Mouse (Mus musculus): ENCODE measurements around the gene Dip2b.
A peak's percentile ranks its signal among the peaks of the same experiment; 100 is the strongest.

Gene Dip2b

DNA sequence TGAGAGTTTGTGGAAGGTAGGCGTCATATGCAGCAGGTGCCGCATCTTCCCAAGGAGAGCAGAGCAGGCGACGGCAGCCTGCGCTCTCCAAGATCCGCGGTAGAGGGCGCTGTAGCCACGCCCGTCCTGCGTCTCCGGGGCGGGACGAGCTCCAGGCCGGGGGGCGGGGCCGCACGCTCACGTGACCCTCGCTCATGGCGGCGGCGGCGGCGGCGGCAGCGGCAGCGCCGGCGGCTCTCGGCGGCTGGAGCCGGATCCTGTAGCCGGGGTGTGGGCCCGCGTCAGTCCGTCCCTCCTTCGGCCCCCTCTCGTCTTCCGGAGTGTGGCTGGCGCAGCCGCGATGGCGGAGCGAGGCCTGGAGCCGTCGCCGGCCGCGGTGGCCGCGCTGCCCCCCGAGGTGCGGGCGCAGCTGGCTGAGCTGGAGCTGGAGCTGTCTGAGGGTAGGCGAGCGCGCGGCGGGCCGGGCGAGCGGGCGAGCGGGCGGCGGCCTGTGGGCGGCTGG, at the start of gene Dip2b:
Dip2b (plus strand) TSS at position 195 of the 502 bp plus-strand sequence.
- peak; percentile 95 for DNase-seq

DNA sequence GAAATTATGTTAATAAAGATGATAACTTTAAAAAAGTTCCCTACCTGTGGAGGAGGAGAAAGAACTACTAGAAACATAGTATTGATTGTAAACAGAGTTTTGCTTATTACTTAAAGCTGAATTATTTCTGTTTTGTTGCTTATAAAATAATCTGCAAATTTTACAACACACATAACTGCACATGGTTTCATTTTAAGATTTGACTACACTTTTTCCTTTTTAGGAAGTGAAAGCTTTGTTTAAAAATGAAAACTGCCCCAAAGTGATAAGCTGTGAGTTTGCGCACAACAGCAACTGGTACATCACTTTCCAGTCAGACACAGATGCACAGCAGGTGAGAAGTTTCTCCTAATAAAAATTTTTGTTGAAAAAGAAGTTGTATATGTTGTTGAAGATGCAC, 45.4 kb upstream of the Dip2b start:
- DNase-seq: no peak

DNA sequence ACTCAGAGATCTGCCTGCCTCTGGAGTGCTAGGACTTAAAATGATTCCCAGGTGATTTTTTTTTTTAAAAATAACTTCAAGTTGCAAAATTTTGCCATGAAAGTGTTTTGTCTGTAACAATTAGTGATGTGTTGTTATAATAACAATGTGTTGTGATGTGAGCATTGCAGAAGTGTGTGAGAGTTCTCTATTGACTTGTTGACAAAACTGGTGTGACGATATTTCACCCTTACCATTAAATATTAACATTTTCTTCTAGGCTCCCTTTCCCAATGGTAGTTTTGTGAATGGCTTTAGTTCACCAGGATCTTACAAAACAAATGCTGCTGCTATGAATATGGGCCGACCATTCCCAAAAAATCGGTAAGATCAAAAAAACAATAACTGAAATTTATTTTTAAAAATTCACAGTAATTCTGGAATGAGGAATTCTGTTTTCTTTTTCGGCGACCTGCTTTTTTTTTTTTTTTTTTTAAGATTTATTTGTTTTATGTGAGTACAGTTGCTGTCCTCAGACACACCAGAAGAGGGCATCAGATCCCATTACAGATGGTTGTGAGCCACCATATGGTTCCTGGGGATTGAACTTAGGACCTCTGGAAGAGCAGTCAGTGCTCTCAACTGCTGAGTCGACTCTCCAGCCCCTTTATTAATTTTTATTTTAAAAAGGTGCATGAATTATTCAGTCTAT, 41.2 kb upstream of the Dip2b start:
- DNase-seq: no peak

DNA sequence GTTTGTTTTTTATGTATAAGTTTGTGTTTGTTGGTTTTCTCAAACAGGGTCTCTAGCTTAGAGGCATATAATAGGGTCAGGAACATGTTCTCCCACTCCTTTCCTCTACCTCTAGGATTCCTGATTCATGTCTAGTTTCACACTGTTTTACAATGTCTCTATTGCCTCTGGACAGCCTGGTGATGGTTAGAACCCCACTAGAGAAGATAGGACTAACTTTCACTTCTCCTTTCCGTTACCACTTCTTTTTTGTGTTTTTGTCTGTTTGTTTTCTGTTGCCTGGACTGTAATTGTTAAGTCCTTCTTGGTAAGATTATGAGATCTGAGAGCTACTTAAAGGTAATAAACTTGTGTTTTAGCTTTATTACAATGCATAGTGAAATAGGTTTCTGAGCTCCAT, 39.1 kb upstream of the Dip2b start:
- DNase-seq: no peak

DNA sequence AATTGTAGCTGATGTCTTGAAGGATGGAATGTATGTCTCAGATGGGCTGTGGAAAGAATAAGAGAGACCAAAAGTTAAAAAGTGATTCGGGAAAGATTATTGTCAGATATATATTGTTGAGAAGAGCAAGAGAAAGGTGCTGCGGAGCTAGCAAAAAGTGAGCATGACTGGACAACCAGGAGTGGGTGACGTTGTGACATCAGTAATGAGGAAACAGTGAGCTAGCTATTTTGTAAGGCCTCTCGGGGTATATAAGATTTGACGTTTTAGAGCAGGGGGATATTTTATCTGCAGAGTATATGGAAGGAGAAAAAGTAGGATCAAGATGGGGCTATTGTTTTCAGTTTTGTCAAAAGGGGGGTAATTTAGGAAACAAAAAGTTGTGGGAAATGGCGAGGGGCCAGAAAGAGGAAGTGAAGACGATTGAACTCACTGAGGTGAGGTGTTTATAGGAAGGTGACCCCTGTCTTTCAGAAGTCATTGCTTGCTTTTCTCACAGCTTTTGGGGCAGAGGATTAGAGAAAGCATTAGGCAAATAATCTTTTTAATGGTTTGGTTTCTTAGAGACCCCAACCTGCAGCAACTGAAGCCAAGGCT, 33.7 kb upstream of the Dip2b start:
- DNase-seq: no peak

DNA sequence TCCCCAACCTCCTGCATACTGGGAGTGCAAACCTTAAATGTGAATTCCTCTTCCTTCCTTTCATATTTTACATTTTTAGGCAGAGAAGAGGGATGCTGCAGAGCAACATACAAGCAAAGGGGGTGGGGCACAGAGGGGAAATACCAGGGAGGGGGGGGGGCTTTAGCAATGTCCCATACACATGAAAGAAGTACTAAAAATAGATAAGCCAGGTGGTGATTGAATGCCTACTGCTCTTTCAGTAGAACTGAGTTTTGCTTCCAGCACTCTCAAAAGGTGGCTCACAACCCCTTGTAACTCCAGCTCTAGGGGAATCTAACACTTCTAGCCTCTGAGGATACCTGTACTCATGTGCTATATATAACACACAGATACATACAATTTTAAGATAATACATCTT, 32.3 kb upstream of the Dip2b start:
- DNase-seq: no peak

DNA sequence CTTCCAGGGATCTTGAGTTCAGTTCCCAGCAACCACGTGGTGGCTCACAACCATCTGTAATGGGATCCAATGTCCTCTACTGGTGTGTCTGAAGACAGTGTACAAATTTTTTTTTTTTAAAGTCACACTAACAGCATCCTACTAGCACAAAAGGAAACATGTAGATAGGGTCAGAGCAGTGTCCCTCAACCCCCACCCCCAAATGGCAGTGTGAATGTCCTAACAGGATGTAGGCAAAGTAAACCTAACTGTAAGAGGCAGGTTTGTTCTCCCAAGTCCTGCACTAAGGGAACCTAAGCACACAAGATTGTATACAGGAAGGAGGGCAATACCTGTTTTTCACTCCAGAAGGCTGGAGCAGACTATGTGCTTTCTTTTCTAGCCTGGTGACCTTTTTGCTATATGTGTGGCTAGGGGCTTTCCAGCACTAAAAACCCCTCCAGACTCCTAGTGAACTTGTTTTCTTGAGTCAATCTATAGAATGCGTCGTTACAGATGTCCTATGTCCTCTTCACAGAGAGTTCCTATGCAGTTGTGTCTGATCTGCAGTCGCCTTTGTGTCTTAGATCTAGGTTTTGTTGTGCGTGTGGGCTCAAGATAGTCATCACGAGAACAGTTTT, 20.1 kb upstream of the Dip2b start:
- DNase-seq: no peak

DNA sequence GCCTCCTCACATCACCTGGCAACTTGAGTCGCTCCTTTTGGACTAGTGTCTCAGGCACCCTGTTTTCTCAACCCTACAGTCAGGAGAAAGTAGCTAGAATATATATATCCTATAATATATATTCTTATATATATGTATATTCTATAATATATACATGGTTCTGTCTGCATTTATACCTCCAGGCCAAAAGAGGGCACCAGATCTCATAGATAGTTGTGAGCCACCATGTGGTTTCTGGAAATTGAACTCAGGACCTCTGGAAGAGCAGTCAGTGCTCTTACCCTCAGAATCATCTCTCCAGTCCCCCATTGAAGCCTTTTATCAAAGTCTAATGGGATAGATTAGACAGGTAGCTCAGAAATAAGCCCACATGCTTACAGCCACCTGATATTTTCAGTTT, 17.3 kb upstream of the Dip2b start:
- no peak for DNase-seq

DNA sequence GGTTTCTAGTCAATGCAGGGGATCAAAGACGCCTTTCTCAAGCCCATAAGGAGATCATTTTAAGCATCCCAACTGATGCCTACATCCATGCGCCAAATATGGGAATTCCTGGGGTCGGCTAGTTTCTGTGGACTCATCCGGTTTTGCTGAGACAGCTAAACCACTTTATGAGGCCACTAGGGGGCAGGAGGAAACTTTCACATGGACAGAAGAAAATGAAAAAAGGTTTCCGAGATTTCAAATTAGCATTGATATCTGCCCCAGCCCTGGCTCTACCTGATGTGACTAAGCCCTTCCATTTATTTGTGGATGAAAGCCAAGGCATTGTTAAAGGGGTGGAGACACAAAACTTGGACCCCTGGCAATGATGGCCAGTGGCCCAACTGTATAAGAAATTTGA, 15.5 kb upstream of the Dip2b start:
- peak; percentile 79 for DNase-seq

DNA sequence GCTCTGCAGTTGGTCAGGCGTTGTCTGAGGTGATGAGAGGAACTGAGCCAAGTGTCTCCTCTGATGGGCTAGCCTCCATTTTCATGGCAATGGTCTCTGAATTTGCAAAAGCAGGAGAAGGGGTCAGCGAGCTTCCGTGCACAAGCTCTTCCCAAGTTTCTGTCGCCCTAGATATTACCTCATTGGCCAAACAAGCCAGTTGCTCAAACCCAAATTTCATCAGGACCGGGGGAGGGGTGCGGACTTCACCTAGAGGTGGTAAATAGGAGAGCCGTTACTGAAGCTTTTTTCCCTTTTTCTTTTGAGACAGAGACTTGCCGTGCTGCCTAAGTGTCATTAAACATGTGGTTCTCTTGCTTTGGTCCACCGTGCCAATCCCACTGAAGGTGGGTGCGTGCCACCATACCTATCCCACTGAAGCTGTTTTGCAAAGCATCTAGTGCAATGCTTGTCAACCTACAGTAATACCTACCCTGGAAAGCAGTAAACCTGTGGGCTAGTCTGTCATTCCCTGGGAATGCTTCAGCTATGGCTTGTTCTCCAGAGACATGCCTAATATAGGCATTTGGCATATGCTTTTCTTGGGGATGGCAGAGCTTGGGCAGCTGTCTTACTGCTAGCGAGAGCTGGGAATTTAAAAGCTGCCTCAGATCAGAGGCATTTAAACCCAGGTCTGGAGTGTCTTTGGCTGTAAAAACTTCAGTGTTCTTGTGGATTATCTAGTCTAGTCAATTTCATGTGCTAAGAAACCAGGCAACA, 13.2 kb upstream of the Dip2b start:
- no peak for DNase-seq

DNA sequence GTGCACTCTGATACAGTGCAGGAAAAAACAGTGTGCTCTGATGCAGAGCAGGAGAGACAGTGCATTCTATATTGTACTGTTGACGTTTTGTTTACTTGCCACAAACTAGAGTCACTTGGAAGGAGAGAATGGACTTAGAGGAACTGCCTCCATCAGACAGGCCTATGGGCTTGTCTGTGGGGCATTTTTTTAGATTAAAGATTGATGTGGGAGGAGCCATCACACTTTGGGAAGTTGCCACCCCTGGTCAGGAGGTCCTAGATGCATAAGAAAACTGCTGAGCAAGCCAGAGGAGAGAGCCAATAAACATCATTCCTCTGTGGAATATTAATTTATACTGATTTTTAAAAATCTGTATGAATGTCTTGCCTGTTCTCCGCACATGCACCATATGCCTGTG, 10.3 kb upstream of the Dip2b start:
- no peak for DNase-seq

DNA sequence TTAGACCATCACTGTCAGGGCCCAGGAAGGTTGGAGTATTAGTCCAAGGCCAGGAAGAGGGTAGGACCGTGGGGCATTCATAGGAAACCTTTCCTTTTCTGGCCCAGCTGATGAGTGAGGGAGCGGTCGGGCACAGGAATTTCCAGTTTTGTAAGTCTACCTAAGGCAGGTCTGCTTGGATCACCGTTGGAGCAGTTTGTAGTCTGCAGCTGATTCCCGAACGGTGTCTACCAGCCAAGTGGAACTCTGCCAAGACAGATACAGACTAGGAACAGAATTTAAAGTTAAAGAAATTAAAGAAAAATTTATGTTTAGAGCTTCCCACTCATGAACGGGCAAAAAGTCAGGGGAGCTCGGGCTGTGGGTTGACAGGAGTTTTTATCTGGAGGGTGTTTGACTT, 9.0 kb upstream of the Dip2b start:
- DNase-seq: no peak

DNA sequence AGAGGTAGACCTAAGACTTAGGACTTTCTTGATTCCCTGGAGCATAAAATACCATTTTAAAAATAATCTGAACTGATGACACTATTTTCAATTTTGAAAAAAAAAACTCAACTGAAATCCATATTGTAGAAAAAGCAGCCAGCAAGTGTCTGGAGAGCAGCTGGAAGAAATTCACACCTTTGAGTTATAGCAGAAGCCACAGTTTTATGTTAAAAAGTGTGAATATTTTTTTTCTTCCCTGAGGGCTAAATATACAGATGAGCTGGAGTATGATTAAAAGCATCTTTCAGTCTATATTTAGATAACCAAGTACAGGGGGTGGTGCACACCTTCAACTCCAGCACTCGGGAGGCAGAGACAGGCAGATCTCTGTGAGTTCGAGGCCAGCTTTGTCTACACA, 8.6 kb upstream of the Dip2b start:
- DNase-seq: no peak

DNA sequence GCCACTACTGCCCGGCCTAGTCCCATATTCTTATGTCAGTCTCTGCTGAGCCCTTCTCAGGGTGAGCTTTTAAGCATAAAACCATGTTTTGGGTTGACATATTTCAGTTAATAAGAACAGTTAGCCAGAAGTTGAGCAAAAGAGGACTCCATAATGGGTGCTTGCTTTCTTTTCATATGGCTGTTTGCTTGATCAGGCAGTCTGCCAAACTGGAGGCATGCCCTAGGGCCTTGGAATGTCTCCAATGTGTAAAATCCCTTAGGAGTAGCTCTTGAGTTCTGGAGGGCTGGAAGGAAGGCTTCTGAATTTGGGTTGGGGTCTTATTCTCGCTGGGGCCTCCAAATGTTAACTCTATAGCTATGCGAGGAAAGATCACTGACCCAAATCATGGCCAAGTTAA, 5.9 kb upstream of the Dip2b start:
- DNase-seq: no peak

DNA sequence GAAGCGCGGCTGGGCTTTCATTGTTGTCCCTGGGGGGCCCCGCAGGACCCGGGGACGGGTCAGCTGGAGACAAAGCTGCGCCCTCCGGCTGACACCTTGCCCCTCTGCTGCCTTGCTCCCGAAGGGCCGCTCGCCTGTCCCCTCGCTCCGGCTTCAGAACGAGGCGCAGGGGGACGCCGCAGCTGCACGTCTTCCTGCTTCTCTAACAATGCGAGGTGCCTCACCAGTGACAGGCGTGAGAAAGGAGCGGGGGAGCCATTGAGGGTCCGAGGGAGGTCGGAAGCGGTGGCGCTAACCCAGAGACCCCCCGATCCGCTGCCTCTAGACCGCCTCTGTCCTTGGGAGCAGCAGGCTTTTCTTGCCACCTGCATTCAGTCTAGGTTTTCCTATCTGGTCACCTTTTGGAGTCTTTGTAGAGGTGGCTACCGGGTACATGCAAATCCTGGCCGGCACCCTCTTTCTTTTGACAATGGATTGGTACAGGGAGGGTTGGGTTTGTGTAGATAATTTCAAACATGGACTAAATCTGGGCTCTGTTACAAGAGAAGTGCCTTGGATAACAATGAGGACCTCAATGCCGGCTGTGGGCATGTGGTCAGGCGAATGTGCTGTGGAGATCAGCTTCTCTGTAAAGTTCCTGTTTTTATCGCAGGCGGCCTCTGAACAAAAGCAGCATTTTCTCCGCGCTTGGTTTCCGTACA, 687 bp downstream of the Dip2b start:
- DNase-seq: peak; percentile 83

DNA sequence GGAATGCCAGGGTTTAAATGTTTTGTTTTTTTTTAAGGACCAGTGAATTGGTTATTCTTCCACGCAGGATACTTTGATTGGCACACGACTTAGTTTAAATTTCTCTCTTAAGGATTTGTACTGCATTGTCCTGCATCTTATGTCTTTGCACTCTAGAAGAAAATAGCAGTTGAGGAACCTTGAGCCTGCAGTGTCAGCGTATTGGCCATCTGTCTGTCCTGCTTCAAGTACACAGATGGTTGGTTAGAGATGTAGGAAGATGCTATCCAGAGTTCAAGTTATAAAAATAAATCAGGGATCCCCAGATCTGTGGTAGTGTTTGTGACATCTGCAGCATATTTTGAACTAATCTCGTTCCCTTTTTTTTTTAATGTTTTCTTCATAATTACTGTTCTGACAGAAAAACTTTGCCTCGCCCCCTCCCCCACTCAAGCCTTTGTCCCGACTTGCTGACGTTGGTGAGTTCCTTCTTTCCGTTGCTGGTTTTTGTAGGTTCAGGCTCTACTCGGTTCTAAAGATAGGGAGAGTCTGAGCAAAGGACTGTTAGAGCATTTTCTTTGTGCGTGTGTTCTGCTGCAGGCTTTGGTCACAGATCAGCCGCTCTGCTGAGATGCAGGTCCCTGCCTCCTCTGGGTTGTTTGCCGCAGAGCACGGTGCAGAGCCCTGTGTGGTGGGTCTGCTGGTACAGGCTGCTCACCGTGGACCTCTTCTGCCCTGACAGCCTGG, 2.2 kb downstream of the Dip2b start:
- DNase-seq: no peak

DNA sequence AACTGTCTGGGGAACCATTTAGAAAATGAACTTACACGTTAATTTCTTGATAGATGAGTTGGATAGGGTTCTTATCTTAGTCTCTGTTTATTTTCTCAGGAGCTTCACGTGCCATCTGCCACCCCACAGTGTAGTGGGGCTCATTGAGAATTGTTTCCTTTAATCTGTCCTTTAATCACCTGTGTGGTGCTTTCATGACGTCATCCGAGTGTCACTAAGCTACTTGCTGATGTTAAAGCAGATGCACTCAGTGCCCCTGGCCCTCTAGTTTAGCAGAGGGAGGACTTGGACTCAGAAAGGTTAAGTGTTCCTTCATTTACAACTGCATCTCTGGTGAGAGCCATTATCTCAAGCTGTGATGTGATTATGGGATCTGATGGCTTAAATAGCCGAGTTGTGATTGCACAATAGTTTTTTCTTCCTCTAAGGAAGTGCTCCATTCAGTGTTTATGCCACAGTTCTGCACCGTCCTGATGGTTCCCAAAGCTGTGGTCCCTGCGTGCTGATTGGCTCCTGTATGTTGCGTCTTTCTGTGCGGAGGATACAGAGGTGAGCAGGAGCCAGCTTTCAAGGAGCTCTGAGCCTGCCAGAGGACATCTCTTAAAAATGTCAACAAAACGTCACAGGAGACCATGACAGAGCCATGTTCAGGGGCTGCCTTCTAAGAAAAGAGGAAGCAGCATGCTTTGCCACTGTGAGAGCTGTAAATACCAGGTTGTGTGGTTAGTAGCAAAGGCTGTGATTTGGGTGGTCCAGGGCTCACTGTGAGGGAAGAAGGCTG, 3.0 kb downstream of the Dip2b start:
- DNase-seq: peak; percentile 64

DNA sequence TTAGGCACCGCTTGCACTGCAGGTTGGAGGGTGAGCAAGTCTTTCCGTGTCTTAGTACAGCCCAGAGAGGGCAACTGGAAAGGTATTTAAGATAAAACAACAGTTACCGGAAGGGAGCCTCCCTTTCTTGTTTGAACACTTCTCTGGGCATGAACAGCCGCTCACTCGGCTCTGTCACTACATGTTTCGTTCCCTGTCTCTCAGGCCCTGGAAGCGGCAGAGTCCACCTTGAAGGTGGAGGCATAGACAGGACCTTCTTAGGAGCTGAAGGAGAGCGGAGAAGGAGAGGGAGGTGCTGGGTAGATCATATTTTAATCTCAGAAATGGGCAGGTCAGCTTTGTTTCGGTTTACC, 3.6 kb downstream of the Dip2b start:
- no peak for DNase-seq

DNA sequence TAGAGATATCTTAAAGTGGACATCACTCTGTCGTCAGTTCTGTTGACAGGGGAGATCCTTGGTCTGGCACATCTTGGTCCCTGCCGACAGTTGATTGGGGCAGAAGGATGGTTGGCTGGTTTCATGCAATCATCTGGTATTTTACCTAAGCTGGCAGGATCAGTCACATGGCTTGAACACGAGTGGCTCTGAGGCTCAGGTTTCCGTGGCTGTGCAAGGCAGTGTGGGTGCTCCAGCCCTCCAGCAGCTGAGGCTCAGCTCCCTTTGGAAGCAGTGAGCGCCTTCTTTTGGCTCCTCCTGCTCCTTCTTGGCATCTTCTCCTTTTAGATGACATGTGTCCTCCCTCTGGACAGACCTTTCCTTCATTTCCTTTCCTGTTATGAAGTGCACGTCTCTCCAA, 7.1 kb downstream of the Dip2b start:
- DNase-seq: peak; percentile 26

DNA sequence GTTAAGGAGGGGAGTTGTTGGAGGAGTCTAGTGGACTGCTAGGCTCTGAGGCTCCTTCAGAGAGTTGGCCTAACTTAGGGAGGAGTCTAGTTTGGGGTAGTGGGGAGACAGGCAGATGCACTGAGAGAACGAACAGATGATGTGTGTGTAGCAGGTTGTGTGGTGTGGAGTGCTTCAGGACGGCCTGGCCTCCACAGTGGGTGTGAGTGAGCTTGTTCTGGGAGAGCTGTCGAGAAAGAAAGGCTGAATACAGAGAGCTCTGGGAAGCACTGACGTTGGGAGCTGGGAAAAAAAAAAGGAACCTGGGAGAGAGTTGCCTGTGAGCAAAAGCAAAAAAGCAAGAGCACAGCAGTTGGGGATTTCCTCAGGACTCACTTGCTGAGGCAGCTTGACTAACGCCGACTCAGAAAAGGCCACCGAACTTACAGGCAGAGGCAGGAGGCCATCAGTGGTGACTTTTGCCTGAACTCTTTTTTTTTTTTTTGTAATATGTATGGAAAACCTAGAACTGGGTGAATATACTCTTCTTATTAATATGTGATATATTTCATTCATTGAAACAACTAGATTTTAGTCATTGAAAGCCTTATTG, 11.1 kb downstream of the Dip2b start:
- no peak for DNase-seq

DNA sequence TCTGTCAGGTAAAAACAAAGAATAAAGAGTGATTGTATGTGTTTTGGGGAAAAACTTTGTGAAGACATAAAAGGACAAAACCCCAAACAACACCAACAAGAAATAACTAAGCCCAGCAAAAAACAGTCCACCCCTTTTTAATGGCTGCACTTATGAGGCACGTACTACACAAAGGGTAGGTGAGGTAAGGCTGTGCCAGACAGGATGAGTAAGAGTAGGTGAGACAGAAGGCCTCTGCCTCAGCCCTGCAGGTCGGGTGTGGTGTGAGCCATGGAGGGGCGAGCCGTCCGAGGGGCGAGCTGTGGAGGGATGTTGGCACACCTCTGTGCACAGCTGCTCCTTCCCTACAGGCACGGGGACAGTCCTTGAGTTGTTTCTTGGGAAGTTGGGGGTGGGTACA, 12.5 kb downstream of the Dip2b start:
- no peak for DNase-seq
